Mouse (Mus musculus): Measurements from ENCODE around the gene Hist1h4d.
A peak's percentile ranks its signal among the peaks of the same experiment; 100 is the strongest.

Gene Hist1h4d

DNA sequence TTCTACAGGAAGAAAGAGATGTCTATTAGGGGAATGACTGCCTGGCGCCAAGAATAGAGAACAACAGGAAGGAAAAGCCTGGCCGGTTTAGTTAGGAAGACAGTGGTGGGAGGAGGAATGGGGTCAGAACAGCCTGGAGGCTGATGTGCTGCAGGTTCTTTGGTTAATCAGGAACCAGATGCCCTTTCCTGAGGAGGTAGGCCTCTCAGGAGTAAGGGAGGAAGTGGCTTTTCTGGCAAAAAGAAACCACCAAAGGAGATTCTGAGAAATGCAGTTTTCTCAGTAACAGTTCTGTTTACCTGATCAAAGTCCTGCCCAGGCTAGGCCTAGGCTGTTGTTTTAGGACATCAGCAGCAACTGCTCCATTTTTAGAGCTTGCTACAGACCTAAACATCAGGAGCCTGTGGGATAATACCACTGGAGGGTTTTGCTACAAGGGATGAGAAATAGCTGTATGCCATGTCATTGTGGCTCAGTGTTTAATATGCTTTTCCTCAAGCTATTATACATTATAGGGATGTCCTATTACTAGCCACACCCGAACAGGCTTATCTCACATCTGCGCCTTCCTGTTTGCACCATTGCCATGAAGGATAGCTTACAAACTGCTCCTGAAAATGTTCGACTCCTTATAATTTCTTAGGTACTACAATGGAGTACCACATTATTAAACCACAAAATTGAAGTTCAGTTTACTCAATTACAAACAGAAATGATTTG lies 11.8 kb downstream of the Hist1h4d start:
- no peak for DNase-seq (ENCODE audit: low read depth, low spot score)

GRCm38 (mm10) chr13:23595185-23595584 lies 13.8 kb downstream of the Hist1h4d start:
- no peak for DNase-seq (ENCODE audit: low read depth, low spot score)

DNA sequence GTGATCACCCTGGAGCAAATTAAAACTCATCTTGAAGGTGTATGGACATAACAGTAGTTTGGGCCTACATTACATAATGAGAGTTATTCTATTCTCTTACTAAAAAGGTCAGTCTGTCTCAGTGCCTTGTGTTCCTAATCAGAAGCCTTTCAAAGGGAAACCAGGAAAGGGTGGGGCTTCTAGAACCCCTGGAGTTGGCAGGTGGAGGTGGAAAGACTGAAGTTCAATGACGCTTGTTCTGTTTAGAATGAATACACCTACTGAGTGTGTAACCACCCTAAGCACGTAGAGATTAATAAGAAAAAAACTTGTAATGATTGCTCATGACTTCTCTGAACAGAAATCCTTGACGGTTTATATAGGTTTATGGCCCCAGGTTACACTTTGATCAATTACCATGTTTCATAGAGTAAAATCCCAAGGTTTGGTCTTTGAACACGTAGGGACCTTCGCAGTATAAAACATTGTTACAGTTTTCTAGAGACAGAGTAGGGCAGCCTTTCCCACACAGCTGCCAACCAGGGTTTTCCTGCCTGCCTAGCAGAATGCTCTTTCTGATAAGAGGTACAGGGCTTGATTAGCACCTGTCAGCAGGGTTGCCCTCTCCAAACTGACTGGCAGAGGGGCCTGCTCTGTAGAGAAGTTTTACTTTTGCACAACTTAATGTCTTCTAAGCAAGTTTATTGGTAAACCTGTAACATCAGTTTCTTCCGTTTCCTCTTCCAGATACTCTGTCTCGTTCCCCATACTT lies 14.4 kb downstream of the Hist1h4d start:
- no peak for DNase-seq (ENCODE audit: low read depth, low spot score)

- peak; percentile 90 for DNase-seq (ENCODE audit: low read depth, low spot score)
These were observed 16.6 kb downstream of the Hist1h4d start for GRCm38 (mm10) chr13:23597957-23598356.

DNA sequence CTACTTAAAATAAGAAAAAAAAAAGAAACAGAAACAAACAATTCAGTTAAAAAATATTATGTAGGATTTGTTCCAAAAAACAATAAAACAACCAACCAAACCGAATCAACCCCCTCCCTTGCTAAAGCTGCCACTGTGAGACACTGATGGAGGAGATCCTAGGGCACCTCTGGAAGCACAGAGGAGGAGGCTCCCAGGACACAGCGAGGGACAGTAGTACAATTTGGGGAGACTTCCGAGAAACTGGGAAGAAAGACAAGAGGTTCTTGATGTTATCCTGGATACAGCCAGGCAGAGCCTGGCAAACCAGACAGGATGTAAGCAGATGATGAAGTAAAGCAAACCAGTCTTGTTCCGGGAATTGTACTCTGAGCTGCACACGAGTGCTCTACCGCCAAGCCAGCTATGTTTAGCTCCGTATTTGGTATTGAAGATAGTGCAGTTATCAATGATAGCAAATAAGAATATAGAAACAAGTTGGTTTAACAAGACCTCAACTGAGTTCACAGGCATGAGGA lies 21.8 kb downstream of the Hist1h4d start:
- DNase-seq (ENCODE audit: low read depth, low spot score), result no peak

GRCm38 (mm10) chr13:23604452-23604851 lies 23.1 kb downstream of the Hist1h4d start:
- no peak for DNase-seq (ENCODE audit: low read depth, low spot score)

DNA sequence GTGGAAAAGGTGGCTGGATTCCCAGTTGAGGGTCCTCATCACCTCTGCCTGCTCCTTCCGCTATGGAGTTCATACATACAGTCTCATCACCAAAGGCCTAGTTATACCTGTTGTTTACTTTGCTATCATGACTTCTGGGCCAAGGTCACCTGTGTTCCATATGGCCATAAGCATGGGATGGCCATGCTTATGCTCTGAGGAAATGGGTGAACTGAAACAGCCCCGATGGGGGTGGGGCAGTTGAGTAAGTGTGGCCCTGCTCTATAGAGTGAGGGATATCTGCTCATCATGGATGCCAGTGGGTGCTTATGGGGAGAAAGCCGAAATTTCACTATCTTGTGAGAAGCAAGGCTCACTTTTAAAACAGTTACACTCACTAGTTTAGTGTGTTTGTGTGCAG lies 23.7 kb downstream of the Hist1h4d start:
- DNase-seq (ENCODE audit: low read depth, low spot score), result no peak

GRCm38 (mm10) chr13:23609209-23609608 lies 27.8 kb downstream of the Hist1h4d start:
- DNase-seq (ENCODE audit: low read depth, low spot score), result no peak

DNA sequence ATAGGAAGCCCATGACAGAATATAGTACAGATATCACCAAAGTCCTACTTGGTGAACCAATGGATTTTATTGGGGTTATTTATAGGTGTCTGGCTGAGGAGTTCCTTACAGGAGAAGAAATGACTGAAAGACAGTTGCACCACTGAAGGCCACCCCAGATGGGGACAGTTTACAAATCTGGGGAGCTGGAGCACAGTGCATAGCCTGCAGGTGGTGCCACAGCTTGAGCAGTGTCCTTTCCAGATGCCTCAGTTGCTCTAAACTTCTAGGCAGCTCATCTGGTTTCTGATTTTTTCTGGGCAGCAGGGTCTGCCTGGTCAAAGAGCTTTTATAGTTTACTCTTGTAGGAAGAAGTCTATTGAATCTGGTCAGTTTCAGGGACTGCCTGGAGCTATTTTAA lies 28.4 kb downstream of the Hist1h4d start:
- DNase-seq (ENCODE audit: low read depth, low spot score), result no peak

DNA sequence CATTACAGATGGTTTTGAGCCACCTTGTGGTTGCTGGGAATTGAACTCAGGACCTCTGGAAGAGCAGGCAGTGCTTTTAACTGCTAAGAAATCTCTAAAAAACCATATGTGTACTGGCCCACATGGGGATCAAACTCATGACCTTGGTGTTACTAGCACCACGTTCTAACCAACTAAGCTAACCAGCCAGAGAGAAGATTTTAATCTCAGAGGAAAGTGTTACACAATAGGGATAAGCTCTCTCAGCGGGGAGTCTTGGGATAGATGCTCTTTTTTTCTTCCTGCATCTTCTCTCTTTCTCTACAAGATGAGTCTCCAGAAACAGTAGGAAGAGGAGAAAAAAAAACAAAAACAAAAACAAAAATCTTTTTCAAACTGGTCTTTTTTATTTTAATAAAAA lies 29.0 kb downstream of the Hist1h4d start:
- DNase-seq (ENCODE audit: low read depth, low spot score), result no peak

DNA sequence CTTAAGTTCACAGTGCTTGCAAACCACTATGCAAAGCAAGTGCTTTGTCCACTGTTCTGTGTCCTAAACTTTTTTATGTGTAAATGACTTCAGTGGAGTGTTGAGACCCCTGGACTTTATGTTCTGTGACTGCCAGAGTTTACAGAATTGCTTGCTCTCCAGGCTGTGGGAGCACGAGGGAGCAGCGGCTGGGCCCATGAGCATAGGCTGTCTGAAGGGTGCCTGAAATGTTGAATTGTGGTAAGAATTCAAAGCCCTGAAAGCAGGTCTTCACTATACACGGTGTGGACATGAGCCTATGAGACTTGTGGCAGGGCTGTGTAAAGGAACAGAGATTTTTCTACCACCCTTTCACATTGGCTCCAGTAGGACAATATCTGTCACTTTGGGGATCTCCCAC lies 30.2 kb downstream of the Hist1h4d start:
- no peak for DNase-seq (ENCODE audit: low read depth, low spot score)

GRCm38 (mm10) chr13:23620056-23620732 lies 38.8 kb downstream of the Hist1h4d start:
- peak; percentile 18 for DNase-seq (ENCODE audit: low read depth, low spot score)

DNA sequence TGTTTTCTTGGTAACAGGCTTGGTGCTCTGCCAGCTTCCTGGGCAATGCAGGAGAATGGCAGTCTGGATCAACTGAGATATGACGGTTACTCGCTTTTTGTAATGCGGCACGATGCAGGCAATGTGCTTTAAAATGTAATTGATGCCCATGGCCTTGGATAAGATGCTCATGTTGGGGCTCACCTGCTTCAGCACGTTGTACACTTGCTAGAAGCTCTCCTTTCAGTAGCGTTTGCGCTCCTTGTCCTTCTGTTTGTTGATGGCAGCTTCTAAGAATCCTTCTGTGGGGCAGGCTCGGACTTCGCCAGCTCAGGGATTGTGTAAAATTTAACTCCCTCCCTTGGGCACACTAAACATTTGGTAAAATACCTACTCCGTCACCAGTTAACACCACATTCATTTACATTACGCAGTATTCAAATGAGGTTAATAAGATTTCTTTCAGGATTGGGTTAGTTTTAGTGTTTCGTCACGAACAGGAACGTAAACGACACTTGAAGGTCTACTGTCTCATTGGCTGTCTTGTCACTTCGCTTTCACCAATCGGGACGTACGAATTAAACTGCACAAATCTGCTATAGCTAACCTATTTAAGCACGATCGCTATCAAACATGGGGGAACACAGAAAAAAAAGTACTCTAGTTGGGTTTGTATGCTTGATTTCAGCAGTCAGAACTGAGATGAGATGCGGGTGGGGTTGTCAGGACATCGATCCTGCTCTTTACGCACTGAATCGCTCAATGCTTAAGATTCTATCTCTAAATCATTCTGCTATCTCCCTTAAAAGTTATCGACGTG lies 39.5 kb downstream of the Hist1h4d start, which contains the start of gene Hist1h2be:
Hist1h2be (minus strand) TSS at position 392 of the 799 bp plus-strand sequence.
- DNase-seq (ENCODE audit: low read depth, low spot score), result peak; percentile 92

DNA sequence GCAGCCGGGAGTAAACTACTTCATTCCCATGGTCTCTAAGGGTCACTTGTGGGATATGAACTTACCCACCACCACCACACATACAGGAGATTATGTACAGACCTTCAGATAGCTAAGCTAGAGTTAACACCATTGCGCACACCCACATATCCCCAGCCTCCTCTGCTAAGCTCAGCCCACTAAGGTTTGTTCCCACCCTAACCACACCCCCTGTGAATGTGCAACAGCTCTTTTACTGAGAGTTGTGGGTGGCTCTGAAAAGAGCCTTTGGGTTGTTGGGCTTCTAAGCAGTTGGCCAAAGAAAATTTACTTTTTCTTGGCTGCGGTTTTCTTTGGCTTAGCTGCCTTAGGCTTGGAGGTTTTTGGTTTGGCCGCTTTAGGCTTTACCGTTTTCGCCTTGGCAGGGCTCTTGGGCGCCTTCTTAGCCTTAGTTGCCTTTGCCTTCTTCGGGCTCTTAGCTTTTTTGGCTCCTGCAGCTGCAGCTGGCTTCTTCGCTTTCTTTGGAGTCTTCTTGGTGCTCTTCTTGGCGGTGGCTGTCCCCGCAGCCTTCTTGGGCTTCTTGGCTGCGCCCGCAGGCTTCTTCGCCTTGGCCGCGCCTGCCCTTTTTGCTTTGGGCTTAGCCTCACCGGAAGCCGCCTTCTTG lies 40.3 kb downstream of the Hist1h4d start:
- peak; percentile 90 for DNase-seq (ENCODE audit: low read depth, low spot score)

DNA sequence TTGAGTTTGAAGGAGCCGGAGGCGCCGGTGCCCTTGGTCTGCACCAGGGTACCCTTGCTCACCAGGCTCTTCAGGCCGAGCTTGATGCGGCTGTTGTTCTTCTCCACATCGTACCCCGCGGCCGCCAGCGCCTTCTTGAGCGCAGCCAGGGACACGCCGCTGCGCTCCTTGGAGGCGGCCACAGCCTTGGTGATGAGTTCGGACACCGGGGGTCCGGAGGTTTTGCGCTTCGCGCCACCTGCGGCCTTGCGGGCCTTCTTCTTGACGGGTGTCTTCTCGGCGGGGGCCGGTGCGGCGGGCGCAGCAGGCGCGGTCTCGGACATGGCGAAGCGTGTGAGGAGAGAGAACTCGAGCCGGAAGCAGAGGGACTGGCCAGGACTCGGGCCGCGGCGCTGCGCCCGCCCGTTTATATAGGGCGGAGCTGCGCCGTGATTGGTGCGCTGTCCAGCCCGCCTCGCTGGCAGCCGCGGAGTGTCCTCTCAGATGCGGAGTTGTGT lies 40.8 kb downstream of the Hist1h4d start, which contains the start of gene Hist1h1e:
Hist1h1e (minus strand) TSS at position 384 of the 497 bp plus-strand sequence.
- peak; percentile 85 for DNase-seq (ENCODE audit: low read depth, low spot score)

DNA sequence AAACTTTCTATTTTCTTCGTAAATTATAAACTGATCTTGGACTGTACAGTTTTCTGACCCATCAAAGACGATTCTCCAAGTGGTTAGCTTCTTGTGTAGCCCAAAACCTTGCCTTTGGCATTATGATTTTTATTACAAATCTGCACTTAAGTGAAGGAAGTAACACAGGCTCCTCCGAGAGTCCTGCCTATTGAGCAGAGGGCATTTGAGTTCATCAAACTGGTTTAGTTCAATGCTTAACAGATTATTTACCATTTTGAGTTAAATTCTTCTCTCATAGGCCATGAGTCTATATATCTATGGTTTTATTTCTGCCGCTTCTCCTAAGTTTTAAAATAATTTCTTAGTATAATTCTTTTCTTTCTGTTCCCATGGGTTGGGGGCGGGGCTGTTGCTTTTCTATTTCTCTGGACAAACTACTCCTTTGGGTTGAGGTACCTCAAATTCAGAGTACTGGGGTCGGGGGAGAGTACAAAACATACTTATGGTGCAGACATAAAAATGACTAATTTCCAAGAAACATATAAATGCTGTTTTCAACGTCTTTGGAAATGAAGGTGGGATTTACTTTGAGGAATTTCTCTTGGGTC lies 41.6 kb downstream of the Hist1h4d start:
- peak; percentile 27 for DNase-seq (ENCODE audit: low read depth, low spot score)

DNA sequence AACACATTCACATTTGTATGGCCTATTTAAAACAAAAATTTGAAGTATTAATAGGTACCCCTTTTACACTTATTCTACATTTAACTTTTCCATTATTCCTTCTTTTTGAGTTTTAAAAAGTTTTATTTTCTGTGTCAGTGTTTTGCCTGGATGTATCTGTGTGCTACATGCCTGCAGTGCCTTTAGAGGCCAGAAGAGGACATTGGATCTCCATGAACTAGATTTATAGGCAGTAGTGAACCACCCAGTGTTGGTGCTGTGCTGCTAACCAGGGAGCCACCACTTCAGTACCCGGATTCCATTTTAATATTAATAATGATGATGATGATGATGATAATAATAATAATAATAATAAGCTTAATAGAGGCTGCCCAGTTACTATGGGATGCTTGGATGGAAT lies 49.3 kb downstream of the Hist1h4d start:
- DNase-seq (ENCODE audit: low read depth, low spot score), result peak; percentile 37

All from CD4-positive, CD25-positive, alpha-beta regulatory T cell, adult 2 months (primary cell).